Mouse (Mus musculus) cerebellum, adult 2 months (tissue): ENCODE data around the gene Clint1. TPM values are rescaled to one million over a fixed set of nuclear protein-coding genes. Genes with fewer than 3 reads are reported as not detected.

ENCODE experiments used
- DNase-seq, 2 experiments: peaks; one replicate each; pipeline ENCODE4 v3.0.0; 2021
- H3K27ac ChIP-seq: fragments of 200-500 bp; 2 replicates; pipeline ENCODE4 v1.5.1; 2012; ENCODE audit warnings: low read length, control low read depth, inconsistent platforms; ENCODE audit not compliant: insufficient read depth
- H3K27me3 ChIP-seq: fragments of 200-500 bp; 2 replicates; pipeline ENCODE4 v1.6.1; 2012; ENCODE audit warnings: inconsistent platforms, mild to moderate bottlenecking, low read length, moderate library complexity; ENCODE audit not compliant: control insufficient read depth, insufficient read depth
- H3K4me1 ChIP-seq: fragments of 200-500 bp; 2 replicates; pipeline ENCODE4 v1.6.1; 2011; ENCODE audit warnings: low read length; ENCODE audit not compliant: control insufficient read depth, insufficient read depth
- H3K4me3 ChIP-seq: fragments of 200-500 bp; replicated peaks from 2 replicates; pipeline ENCODE3; 2011; ENCODE audit warnings: mild to moderate bottlenecking, low read depth, low read length, control low read depth; ENCODE audit not compliant: insufficient read depth
- CTCF ChIP-seq: fragments of 200-500 bp; IDR thresholded peaks from 2 replicates; pipeline ENCODE4 v1.5.1; 2011; ENCODE audit warnings: low read depth, mild to moderate bottlenecking, control low read depth, low read length, moderate library complexity, borderline replicate concordance; ENCODE audit not compliant: insufficient read depth
- POLR2A ChIP-seq: fragments of 200-500 bp; IDR thresholded peaks from 2 replicates; pipeline ENCODE4 v1.6.1; 2011; ENCODE audit warnings: low read length, control low read depth, borderline replicate concordance; ENCODE audit not compliant: insufficient read depth
- WGBS: fragments of 180-500 bp; shearing (Covaris S2); methylation state at CpG from one replicate; pipeline ENCODE4 v1.1.7; 2018; 5-methylcytosine and 5-hydroxymethylcytosine counted together
- polyA plus RNA-seq: library from polyadenylated mRNA; depleted of rRNA; stranded (reverse); fragments of >200 nt; gene quantifications from 2 replicates; pipeline ENCODE4 v1.2.3, GENCODE M21; 2012

The Clint1 gene
- polyA plus RNA-seq, 1 experiment: 41.4 TPM

DNA sequence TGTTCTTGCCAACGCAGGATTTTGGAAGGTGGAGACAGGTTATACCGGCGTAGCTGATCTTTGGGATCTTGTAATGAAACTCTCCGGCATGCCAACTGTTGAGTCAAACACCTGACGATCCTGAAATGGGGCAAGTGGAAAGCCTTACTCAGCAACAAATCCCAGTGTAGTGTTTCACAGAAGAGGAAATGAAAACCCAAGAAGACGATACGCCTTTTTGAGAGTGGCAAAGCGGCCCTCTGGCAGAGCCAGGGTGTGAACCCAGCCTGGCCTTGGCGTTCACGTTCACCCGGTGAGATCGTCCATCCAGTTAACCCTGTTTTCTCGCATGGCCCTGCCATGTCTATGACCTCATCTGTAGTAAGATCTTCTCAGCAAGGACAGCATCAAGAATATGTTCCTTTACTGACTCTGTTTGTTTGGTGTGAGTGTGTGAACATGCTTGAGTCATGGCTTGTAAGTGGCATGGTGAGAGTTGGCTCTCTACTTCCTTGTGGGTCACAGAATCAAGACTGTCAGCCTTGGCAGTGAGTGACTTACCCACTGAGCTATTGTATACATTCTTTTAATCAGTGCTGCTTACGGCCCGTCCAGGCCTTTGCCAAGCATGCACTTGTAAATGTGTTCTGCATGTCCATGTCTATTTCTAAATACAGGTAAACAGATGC lies 20.2 kb upstream of the Clint1 start:
- no peaks in the 10 kb centered on the region for H3K4me1 ChIP-seq
- TF ChIP-seq POLR2A (no peak), CTCF (no peak)
- H3K27ac ChIP-seq: no peak overlapping the region
- WGBS: 74% methylated on average over 15 of the region's 15 CpGs
- DNase-seq: no peak
- H3K27me3 ChIP-seq: no peaks in the 10 kb centered on the region
- H3K4me3 ChIP-seq: no peak overlapping the region

GRCm38 (mm10) chr11:45835625-45836255 lies 16.1 kb upstream of the Clint1 start:
- Histone ChIP-seq H3K27me3 (no peaks in the 10 kb centered on the region), H3K4me1 (no peaks in the 10 kb centered on the region), H3K27ac (no peak overlapping the region), H3K4me3 (no peak overlapping the region)
- no peak for TF ChIP-seq CTCF
- TF ChIP-seq POLR2A: no peak
- 28% methylated on average over 4 of the region's 4 CpGs for WGBS
- DNase-seq: no peak

GRCm38 (mm10) chr11:45837257-45837817 lies 14.5 kb upstream of the Clint1 start:
- TF ChIP-seq CTCF (no peak), POLR2A (no peak)
- WGBS: 81% methylated on average over 5 of the region's 5 CpGs
- H3K4me3 ChIP-seq: no peak overlapping the region
- H3K27me3 ChIP-seq: no peaks in the 10 kb centered on the region
- no peak overlapping the region for H3K27ac ChIP-seq
- H3K4me1 ChIP-seq: no peaks in the 10 kb centered on the region
- no peak for DNase-seq

DNA sequence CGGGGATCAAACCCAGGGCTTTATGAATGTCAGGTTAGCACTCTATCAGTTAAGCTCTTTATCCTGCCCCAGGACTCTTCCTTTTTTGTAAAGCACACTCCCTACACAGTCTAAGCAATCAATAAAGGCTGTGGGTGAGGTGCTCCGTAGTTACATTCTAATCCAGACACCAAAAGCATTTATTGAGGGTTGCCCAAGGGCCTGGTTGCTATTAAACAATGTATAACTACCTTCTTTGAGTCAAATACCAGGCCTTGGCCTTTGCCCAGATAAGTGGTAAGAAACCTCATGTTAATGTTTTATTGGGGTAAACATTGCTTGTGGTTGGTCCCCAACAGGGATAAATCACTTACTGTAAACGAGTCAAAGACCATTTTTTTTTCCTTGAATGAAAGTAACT lies 13.4 kb upstream of the Clint1 start:
- Histone ChIP-seq H3K27me3 (no peaks in the 10 kb centered on the region), H3K27ac (no peak overlapping the region), H3K4me1 (no peaks in the 10 kb centered on the region), H3K4me3 (no peak overlapping the region)
- 78% methylated on average over 3 of the region's 3 CpGs for WGBS
- no peak for TF ChIP-seq POLR2A
- TF ChIP-seq CTCF: no peak
- DNase-seq: no peak

- Histone ChIP-seq H3K27me3 (no peaks in the 10 kb centered on the region), H3K4me3 (no peak overlapping the region), H3K4me1 (no peaks in the 10 kb centered on the region), H3K27ac (no peak overlapping the region)
- WGBS: 91% methylated on average over 3 of the region's 3 CpGs
- no peak for TF ChIP-seq CTCF
- DNase-seq: no peak
Observed at GRCm38 (mm10) chr11:45840332-45840731, 11.5 kb upstream of the Clint1 start.

- H3K27ac ChIP-seq: no peak overlapping the region
- WGBS: 23% methylated on average over 3 of the region's 3 CpGs
- no peaks in the 10 kb centered on the region for H3K27me3 ChIP-seq
- TF ChIP-seq CTCF (no peak), POLR2A (no peak)
- DNase-seq: no peak
- H3K4me1 ChIP-seq: no peaks in the 10 kb centered on the region
- H3K4me3 ChIP-seq: no peak overlapping the region
Observed at GRCm38 (mm10) chr11:45846008-45846407, 5.8 kb upstream of the Clint1 start.

DNA sequence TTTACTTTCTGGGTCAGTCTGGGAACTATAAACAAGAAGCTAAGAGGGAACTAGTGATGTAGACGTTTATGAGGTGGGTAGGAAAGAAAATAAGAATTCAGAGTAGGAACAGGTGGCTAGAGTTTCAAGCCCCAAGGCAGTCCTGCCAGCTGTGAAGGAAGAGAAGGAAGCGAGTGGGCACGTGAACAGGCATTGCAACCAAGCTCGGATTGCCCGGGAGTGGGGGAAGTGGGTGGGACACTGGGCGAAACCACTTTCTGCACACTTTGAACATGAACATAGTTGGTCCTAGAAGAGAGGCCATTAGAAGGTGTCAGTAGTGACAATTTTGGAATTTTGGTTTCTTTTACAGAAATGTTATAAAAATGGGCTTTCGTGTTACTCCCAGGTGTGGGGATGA lies 4.3 kb upstream of the Clint1 start:
- H3K27ac ChIP-seq: no peak overlapping the region
- TF ChIP-seq CTCF (no peak), POLR2A (no peak)
- DNase-seq: no peak
- WGBS: 73% methylated on average over 7 of the region's 7 CpGs
- no peaks in the 10 kb centered on the region for H3K27me3 ChIP-seq
- no peaks in the 10 kb centered on the region for H3K4me1 ChIP-seq
- no peak overlapping the region for H3K4me3 ChIP-seq

DNA sequence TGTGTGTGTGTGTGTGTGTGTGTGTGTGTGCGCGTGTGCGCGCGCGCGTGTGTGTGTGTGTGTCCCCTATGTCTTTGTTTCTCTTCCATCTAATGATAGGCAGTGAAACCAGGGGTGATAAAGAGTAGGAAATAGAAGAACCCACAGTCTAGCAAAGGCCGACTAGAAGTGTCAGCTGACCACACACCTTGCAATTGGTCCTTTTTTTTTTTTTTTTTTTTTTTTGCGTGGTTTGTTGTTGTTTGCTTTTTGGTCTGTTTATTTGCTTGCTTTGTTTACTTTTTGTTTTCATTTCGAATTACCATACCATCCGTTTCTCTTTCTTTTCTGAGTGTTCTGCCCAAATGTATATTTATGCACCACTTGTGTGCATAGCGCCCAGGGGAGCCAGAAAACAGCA lies 3.6 kb upstream of the Clint1 start:
- DNase-seq: no peak
- Histone ChIP-seq H3K4me3 (no peak overlapping the region), H3K27ac (no peak overlapping the region), H3K27me3 (no peaks in the 10 kb centered on the region), H3K4me1 (peaks cover 2% of the 10 kb centered on the region; the same call in 1 of the 2 replicates)
- TF ChIP-seq POLR2A (no peak), CTCF (no peak)
- 90% methylated on average over 12 of the region's 12 CpGs for WGBS
